Mouse (Mus musculus) CH12.LX (cell line): ENCODE data around the gene Soat1.

Experiments
- USF2 ChIP-seq: conservative IDR thresholded peaks from 2 replicates; pipeline ENCODE4 v1.6.1; 2011; ENCODE audit warnings: low read depth, low read length, improper control_type of control experiment
- ZNF384 ChIP-seq: IDR thresholded peaks from 2 replicates; pipeline ENCODE4 v1.6.1; 2012; ENCODE audit warnings: low read depth, low read length, improper control_type of control experiment, inconsistent platforms

DNA sequence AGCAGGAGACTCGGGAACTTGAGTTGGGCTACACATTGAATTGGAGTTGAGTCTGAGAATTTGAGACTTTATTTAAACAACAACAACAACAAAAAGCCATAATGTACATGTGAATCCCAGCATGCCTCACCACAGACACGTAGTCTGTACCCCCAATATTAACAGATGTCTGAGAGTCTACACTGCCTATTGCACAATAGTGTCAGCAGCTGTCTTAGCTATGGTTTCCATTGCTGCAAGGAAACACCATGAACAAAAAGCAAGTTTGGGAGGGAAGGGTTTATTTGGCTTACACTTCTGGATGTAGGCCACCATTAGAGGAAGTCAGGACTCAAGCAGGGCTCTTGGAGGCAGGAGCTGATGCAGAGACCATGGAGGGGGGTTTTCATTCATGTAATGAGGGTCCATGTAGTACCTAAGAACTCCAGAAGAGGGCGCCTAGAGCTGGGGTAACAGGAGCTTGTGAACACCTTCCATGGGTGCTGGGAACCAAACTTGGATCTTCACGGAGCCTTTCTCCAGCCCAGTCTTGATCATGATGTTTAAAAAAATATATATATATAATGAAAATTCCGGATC, 30.9 kb upstream of the Soat1 start:
- TF ChIP-seq ZNF384 (no peak), USF2 (no peak)
